Mouse (Mus musculus): ENCODE measurements at regions not wholly inside any gene's neighbourhood (a gene's known extent, or its start where the extent isn't known, plus 50 kb on each side); places are given as distances from the start of the nearest gene placed in this dataset.
"Not testable (repeated sequence)": the region's sequence is repeated elsewhere in the genome, so short reads cannot be mapped to it uniquely, and the experiment has no call there.

DNA sequence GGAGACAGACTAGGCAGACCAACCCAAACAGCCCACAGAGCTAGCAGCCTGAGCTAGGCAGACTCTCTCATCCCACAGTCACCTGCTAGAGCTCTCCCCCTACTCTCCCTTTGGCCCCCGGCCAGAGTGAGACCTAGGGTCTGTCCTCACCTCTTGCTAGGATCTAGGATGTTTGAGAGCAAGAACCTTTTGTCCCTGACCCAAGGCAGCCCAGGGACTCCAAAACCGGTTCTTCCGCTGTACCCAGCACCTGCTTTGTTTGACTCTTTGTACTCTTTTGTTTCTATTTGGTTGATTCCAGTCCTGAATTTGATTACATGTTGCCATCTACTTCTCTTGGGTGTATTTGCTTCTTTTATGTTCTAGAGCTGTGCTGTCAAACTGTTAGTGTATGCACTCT, 75.3 kb downstream of the H60c start:
- H3K4me2 ChIP-seq (ENCODE audit: low read depth, low read length): no peak overlapping the region

GRCm38 (mm10) chr10:3188361-3188760, 79.2 kb downstream of the H60c start:
- Histone ChIP-seq H3K9me3 (ENCODE audit: control insufficient read depth, low read length) (no peaks in the 10 kb centered on the region), H3K4me3 (ENCODE audit: low read depth, low read length) (no peak overlapping the region), H3K27ac (replicated peaks; ENCODE audit: low read depth, low read length) (no peak overlapping the region), H3K4me1 (ENCODE audit: control insufficient read depth, insufficient read depth, low read length) (no peaks in the 10 kb centered on the region), H3K9ac (ENCODE audit: low read depth, low read length) (no peak overlapping the region), H3K4me2 (ENCODE audit: low read depth, low read length) (no peak overlapping the region), H3K36me3 (ENCODE audit: control insufficient read depth, insufficient read depth, low read length) (no peaks in the 10 kb centered on the region), H3K27me3 (replicated peaks; ENCODE audit: control insufficient read depth, insufficient read depth, low read length) (no peaks in the 10 kb centered on the region)
- DNase-seq (ENCODE audit: low spot score) (no peak), ATAC-seq (ENCODE audit: low read depth) (no peak)
- 76% methylated on average over 4 of the region's 4 CpGs for WGBS

More for the DNA sequence above, 75.3 kb downstream of the H60c start:
- Histone ChIP-seq H3K9me3 (ENCODE audit: control insufficient read depth, low read length) (no peaks in the 10 kb centered on the region), H3K4me1 (ENCODE audit: control insufficient read depth, insufficient read depth, low read length) (no peaks in the 10 kb centered on the region), H3K27ac (replicated peaks; ENCODE audit: low read depth, low read length) (no peak overlapping the region), H3K9ac (ENCODE audit: low read depth, low read length) (no peak overlapping the region), H3K36me3 (ENCODE audit: control insufficient read depth, insufficient read depth, low read length) (no peaks in the 10 kb centered on the region), H3K27me3 (replicated peaks; ENCODE audit: control insufficient read depth, insufficient read depth, low read length) (no peaks in the 10 kb centered on the region), H3K4me3 (ENCODE audit: low read depth, low read length) (no peak overlapping the region)
- ATAC-seq (ENCODE audit: low read depth) (no peak), DNase-seq (ENCODE audit: low spot score) (no peak)
- WGBS: 63% methylated on average over 3 of the region's 3 CpGs

DNA sequence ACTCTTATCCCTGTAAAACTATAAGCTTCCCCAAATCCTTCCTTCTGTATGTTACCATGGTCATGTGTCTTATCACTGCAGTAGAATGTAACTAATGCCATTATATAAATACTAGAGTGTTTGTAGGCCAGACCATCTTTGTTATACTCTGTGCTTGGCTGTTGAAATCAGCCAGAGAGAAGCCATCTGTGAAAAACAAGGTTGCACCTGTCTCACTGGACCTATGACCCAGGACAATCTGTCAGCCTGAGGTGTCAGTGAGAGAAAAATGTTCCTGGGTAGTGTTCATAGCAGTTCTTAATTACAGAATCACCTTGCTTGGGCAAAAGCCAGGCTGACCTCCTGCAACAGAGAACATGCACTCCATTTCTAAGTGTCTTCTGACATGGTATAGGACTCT, 87.5 kb downstream of the H60c start:
- no peaks in the 10 kb centered on the region for H3K4me1 ChIP-seq (ENCODE audit: control insufficient read depth, insufficient read depth, low read length)
- no peak for ATAC-seq (ENCODE audit: low read depth)
- H3K27me3 ChIP-seq (replicated peaks; ENCODE audit: control insufficient read depth, insufficient read depth, low read length): no peaks in the 10 kb centered on the region

GRCm38 (mm10) chr10:3173601-3174000, 94.0 kb downstream of the H60c start:
- no peaks in the 10 kb centered on the region for H3K27me3 ChIP-seq (replicated peaks; ENCODE audit: control insufficient read depth, insufficient read depth, low read length)
- H3K4me2 ChIP-seq (ENCODE audit: low read depth, low read length): no peak overlapping the region
- H3K4me1 ChIP-seq (ENCODE audit: control insufficient read depth, insufficient read depth, low read length): no peaks in the 10 kb centered on the region
- no peak overlapping the region for H3K4me3 ChIP-seq (ENCODE audit: low read depth, low read length)
- H3K36me3 ChIP-seq (ENCODE audit: control insufficient read depth, insufficient read depth, low read length): no peaks in the 10 kb centered on the region
- ATAC-seq (ENCODE audit: low read depth): no peak
- DNase-seq (ENCODE audit: low spot score): no peak
- H3K9me3 ChIP-seq (ENCODE audit: control insufficient read depth, low read length): no peaks in the 10 kb centered on the region
- no peak overlapping the region for H3K9ac ChIP-seq (ENCODE audit: low read depth, low read length)
- no peak overlapping the region for H3K27ac ChIP-seq (replicated peaks; ENCODE audit: low read depth, low read length)

More for the DNA sequence above, 87.5 kb downstream of the H60c start:
- Histone ChIP-seq H3K4me3 (ENCODE audit: low read depth, low read length) (no peak overlapping the region), H3K27ac (replicated peaks; ENCODE audit: low read depth, low read length) (no peak overlapping the region), H3K4me2 (ENCODE audit: low read depth, low read length) (no peak overlapping the region), H3K9ac (ENCODE audit: low read depth, low read length) (no peak overlapping the region), H3K9me3 (ENCODE audit: control insufficient read depth, low read length) (no peaks in the 10 kb centered on the region), H3K36me3 (ENCODE audit: control insufficient read depth, insufficient read depth, low read length) (no peaks in the 10 kb centered on the region)
- no peak for DNase-seq (ENCODE audit: low spot score)

GRCm38 (mm10) chr10:3172927-3173326, 94.6 kb downstream of the H60c start:
- H3K4me1 ChIP-seq (ENCODE audit: control insufficient read depth, insufficient read depth, low read length); H3K4me3 ChIP-seq (ENCODE audit: low read depth, low read length); H3K9ac ChIP-seq (ENCODE audit: low read depth, low read length); DNase-seq (ENCODE audit: low spot score); ATAC-seq (ENCODE audit: low read depth); H3K9me3 ChIP-seq (ENCODE audit: control insufficient read depth, low read length); H3K27ac ChIP-seq (replicated peaks; ENCODE audit: low read depth, low read length); H3K4me2 ChIP-seq (ENCODE audit: low read depth, low read length); H3K36me3 ChIP-seq (ENCODE audit: control insufficient read depth, insufficient read depth, low read length); H3K27me3 ChIP-seq (replicated peaks; ENCODE audit: control insufficient read depth, insufficient read depth, low read length): not testable (repeated sequence)
- WGBS: 55% methylated on average over 4 of the region's 4 CpGs

- Histone ChIP-seq H3K9me3 (ENCODE audit: control insufficient read depth, low read length) (no peaks in the 10 kb centered on the region), H3K27me3 (replicated peaks; ENCODE audit: control insufficient read depth, insufficient read depth, low read length) (no peaks in the 10 kb centered on the region), H3K4me1 (ENCODE audit: control insufficient read depth, insufficient read depth, low read length) (no peaks in the 10 kb centered on the region), H3K36me3 (ENCODE audit: control insufficient read depth, insufficient read depth, low read length) (no peaks in the 10 kb centered on the region), H3K4me2 (ENCODE audit: low read depth, low read length) (no peak overlapping the region), H3K27ac (replicated peaks; ENCODE audit: low read depth, low read length) (no peak overlapping the region), H3K9ac (ENCODE audit: low read depth, low read length) (no peak overlapping the region), H3K4me3 (ENCODE audit: low read depth, low read length) (no peak overlapping the region)
- WGBS: 80% methylated on average over 1 of the region's 1 CpGs
- no peak for ATAC-seq (ENCODE audit: low read depth)
- no peak for DNase-seq (ENCODE audit: low spot score)
Measured at GRCm38 (mm10) chr10:3172257-3172656, 95.3 kb downstream of the H60c start.

- Histone ChIP-seq H3K4me1 (ENCODE audit: control insufficient read depth, insufficient read depth, low read length) (no peaks in the 10 kb centered on the region), H3K27me3 (replicated peaks; ENCODE audit: control insufficient read depth, insufficient read depth, low read length) (no peaks in the 10 kb centered on the region), H3K9me3 (ENCODE audit: control insufficient read depth, low read length) (no peaks in the 10 kb centered on the region)
Measured at GRCm38 (mm10) chr10:3171366-3171765, 96.2 kb downstream of the H60c start.

DNA sequence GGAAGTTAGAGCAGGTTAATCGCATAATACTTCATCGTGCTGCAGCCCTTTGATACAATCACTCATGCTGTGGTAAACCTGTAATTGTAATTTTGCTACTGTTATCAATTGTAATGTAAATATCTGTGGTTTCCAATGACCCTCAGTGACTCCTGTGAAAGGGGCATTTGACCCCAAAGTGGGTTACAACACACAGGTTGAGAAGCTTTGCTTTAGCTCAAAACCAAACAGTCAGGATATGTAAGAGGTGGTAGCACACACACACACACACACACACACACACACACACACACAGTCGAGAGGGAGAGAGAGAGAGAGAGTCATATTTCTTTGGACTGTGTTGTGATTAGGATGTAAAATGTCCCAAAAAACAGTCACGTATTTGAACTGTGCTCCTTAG, 112.0 kb downstream of the H60c start:
- no peaks in the 10 kb centered on the region for H3K27me3 ChIP-seq (replicated peaks; ENCODE audit: control insufficient read depth, insufficient read depth, low read length)
- no peak overlapping the region for H3K4me2 ChIP-seq (ENCODE audit: low read depth, low read length)
- H3K4me1 ChIP-seq (ENCODE audit: control insufficient read depth, insufficient read depth, low read length): no peaks in the 10 kb centered on the region
- 85% methylated on average over 3 of the region's 4 CpGs for WGBS
- H3K9me3 ChIP-seq (ENCODE audit: control insufficient read depth, low read length): 0 out of 2 replicates have a peak, but pooled peaks cover 3% of the 10 kb centered on the region
- ATAC-seq (ENCODE audit: low read depth) (no peak), DNase-seq (ENCODE audit: low spot score) (no peak)
- H3K9ac ChIP-seq (ENCODE audit: low read depth, low read length): no peak overlapping the region
- no peak overlapping the region for H3K4me3 ChIP-seq (ENCODE audit: low read depth, low read length)
- no peaks in the 10 kb centered on the region for H3K36me3 ChIP-seq (ENCODE audit: control insufficient read depth, insufficient read depth, low read length)
- H3K27ac ChIP-seq (replicated peaks; ENCODE audit: low read depth, low read length): no peak overlapping the region

More at GRCm38 (mm10) chr10:3171366-3171765, 96.2 kb downstream of the H60c start:
- Histone ChIP-seq H3K9ac (ENCODE audit: low read depth, low read length) (no peak overlapping the region), H3K36me3 (ENCODE audit: control insufficient read depth, insufficient read depth, low read length) (no peaks in the 10 kb centered on the region), H3K4me3 (ENCODE audit: low read depth, low read length) (no peak overlapping the region), H3K4me2 (ENCODE audit: low read depth, low read length) (no peak overlapping the region), H3K27ac (replicated peaks; ENCODE audit: low read depth, low read length) (no peak overlapping the region)
- DNase-seq (ENCODE audit: low spot score) (no peak), ATAC-seq (ENCODE audit: low read depth) (no peak)
- WGBS: 94% methylated on average over 5 of the region's 5 CpGs

DNA sequence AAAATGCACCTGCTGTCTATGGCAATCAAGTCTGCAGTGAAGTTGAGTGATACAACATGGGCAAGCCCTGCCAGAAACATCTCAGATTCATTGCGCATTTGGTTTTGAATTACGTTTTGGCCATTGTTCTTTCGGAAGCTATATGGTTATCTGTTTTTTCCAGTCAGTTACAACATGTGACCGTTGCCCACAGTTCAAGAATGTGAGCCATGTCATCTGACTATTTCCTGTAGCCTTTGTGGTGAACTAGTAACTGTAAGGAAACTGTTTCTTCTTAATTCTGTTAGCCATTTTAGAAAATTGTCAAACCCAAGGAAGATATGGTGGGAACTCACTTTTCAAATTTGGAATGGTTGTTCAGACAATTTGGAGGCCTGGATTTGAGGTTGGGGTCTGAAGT, 119.4 kb downstream of the H60c start:
- no peak overlapping the region for H3K27ac ChIP-seq (replicated peaks; ENCODE audit: low read depth, low read length)
- no peaks in the 10 kb centered on the region for H3K9me3 ChIP-seq (ENCODE audit: control insufficient read depth, low read length)
- H3K36me3 ChIP-seq (ENCODE audit: control insufficient read depth, insufficient read depth, low read length): no peaks in the 10 kb centered on the region
- no peak overlapping the region for H3K4me2 ChIP-seq (ENCODE audit: low read depth, low read length)
- DNase-seq (ENCODE audit: low spot score) (peak; percentile 0), ATAC-seq (ENCODE audit: low read depth) (no peak)
- no peaks in the 10 kb centered on the region for H3K4me1 ChIP-seq (ENCODE audit: control insufficient read depth, insufficient read depth, low read length)
- 88% methylated on average over 4 of the region's 4 CpGs for WGBS
- H3K27me3 ChIP-seq (replicated peaks; ENCODE audit: control insufficient read depth, insufficient read depth, low read length): no peaks in the 10 kb centered on the region
- H3K9ac ChIP-seq (ENCODE audit: low read depth, low read length): no peak overlapping the region
- no peak overlapping the region for H3K4me3 ChIP-seq (ENCODE audit: low read depth, low read length)
